Mouse (Mus musculus): ENCODE measurements around the gene Spc24. TPM values are rescaled to one million over a fixed set of nuclear protein-coding genes. Genes with fewer than 3 reads are reported as not detected.

Spc24 gene
- total RNA-seq (2023; ENCODE audit: inconsistent age) = 1.4 to 4.4 TPM (median 3.2 TPM) in 4 replicates

DNA sequence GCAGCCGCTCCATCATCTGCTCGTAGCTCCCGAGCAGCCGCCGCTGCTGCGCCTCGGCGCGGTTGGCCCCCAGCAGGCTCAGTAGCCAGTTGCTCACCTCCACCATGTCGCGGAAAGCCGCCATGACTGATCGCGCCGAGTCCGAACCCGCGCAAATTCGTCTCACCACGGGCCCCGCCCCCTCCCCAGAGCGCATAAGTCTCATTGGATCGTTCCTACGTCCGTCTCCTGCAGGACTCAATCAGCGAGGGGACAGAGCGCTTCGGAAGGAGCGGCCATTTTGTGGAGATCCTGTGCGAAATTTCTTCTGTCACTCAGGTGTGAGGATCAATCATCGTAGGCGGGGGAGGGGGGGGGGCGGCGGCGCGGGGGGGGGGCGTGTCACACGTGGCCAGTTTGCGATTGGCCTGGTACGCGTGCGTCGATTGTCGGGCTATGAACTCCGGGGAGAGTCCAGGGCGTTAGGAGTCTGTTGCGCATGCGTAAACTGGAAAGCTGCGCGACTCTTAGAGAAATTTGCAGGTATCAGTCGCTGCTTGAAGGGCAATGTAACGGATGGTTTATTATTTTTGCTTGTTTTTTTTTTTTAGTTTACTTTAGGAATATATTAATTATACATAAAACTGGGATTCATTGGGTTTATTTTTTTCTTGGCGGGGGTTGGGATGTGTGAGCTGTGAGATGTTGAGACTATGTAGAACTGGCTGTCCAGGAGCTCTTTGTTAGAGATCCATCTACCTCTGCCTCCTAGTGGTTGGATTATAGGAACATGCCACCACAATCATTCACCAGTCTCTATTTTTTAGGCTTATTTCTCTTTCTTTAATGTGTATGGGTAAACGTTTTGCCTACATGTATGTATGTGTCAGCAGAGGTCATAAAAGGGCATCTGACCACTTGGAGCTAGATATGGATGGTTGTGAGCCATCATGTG is at the start of gene Spc24:
Gene Spc24 (minus strand): TSS at position 149 of the 934 bp plus-strand sequence.

GRCm38 (mm10) chr9:21798345-21799009 is 38.4 kb upstream of the Spc24 start, which contains the start of gene Kank2:
TSS of gene Kank2 (minus strand) at chr9:21798744.

GRCm38 (mm10) chr9:21723377-21724146 is 36.5 kb downstream of the Spc24 start, which contains the start of gene Ldlr:
TSS of gene Ldlr (plus strand) at chr9:21723483.

Other genes starting within 250 kb of the Spc24 start
- gene AB124611, start 234.1 kb downstream of the Spc24 start, total RNA-seq (2023; ENCODE audit: inconsistent age) = 123 to 137 TPM (median 129 TPM) in 4 replicates
- 65.0 to 70.0 TPM (median 68.5 TPM) in 4 replicates for gene Carm1, start 213.4 kb downstream of the Spc24 start, total RNA-seq (2023; ENCODE audit: inconsistent age)
- 28.7 to 35.2 TPM (median 32.7 TPM) in 4 replicates for gene Timm29, start 167.6 kb downstream of the Spc24 start, total RNA-seq (2023; ENCODE audit: inconsistent age)
- 14.7 to 16.0 TPM (median 15.3 TPM) in 4 replicates for gene Yipf2, start 167.5 kb downstream of the Spc24 start, total RNA-seq (2023; ENCODE audit: inconsistent age)
- gene Smarca4, start 144.1 kb downstream of the Spc24 start, total RNA-seq (2023; ENCODE audit: inconsistent age) = 91.8 to 106 TPM (median 103 TPM) in 4 replicates
- gene Ldlr, start 36.8 kb downstream of the Spc24 start, total RNA-seq (2023; ENCODE audit: inconsistent age) = 12.0 to 21.0 TPM (median 19.3 TPM) in 4 replicates
- 0.09 to 0.19 TPM (median 0.10 TPM) in 3 of 4 replicates, not detected in the other for gene Kank2, start 38.4 kb upstream of the Spc24 start, total RNA-seq (2023; ENCODE audit: inconsistent age)
- not detected in 4 replicates for gene Angptl8, start 75.2 kb upstream of the Spc24 start, total RNA-seq (2023; ENCODE audit: inconsistent age)
- gene Dock6, start 92.3 kb upstream of the Spc24 start, total RNA-seq (2023; ENCODE audit: inconsistent age) = 11.6 to 16.2 TPM (median 12.1 TPM) in 4 replicates
- gene Rab3d, start 157.9 kb upstream of the Spc24 start, total RNA-seq (2023; ENCODE audit: inconsistent age) = 3.8 to 5.1 TPM (median 4.2 TPM) in 4 replicates
- not detected in 4 replicates for gene Ccdc159, start 167.2 kb upstream of the Spc24 start, total RNA-seq (2023; ENCODE audit: inconsistent age)
- gene Tmem205, start 167.3 kb upstream of the Spc24 start, total RNA-seq (2023; ENCODE audit: inconsistent age) = 0.67 TPM in 1 of 4 replicates, not detected in the others
- 0.63 to 1.7 TPM (median 1.1 TPM) in 4 replicates for gene Plppr2, start 176.7 kb upstream of the Spc24 start, total RNA-seq (2023; ENCODE audit: inconsistent age)
- 8.1 to 10.0 TPM (median 9.1 TPM) in 4 replicates for gene Swsap1, start 195.5 kb upstream of the Spc24 start, total RNA-seq (2023; ENCODE audit: inconsistent age)
- 0.30 to 0.60 TPM in 2 of 4 replicates, not detected in the others for gene Epor, start 203.2 kb upstream of the Spc24 start, total RNA-seq (2023; ENCODE audit: inconsistent age)
- 0.19 to 0.21 TPM in 2 of 4 replicates, not detected in the others for gene Rgl3, start 229.1 kb upstream of the Spc24 start, total RNA-seq (2023; ENCODE audit: inconsistent age)
- not detected in 4 replicates for gene Ccdc151, start 242.3 kb upstream of the Spc24 start, total RNA-seq (2023; ENCODE audit: inconsistent age)
- 66.4 to 85.8 TPM (median 77.1 TPM) in 4 replicates for gene Prkcsh, start 242.5 kb upstream of the Spc24 start, total RNA-seq (2023; ENCODE audit: inconsistent age)